Mouse (Mus musculus) bone marrow macrophage, adult 2 months (primary cell): ENCODE data around the gene Gm11032.

ENCODE experiments used
- CTCF ChIP-seq: IDR thresholded peaks from 2 replicates; pipeline ENCODE4 v1.5.1; 2012; ENCODE audit warnings: low read depth, mild to moderate bottlenecking, low read length, moderate library complexity
- POLR2A ChIP-seq: IDR thresholded peaks from 2 replicates; pipeline ENCODE4 v1.6.1; 2012; ENCODE audit warnings: mild to moderate bottlenecking, low read depth, low read length, borderline replicate concordance

GRCm38 (mm10) chr11:4629861-4630280 is 10.0 kb downstream of the Gm11032 start:
- no peak for TF ChIP-seq CTCF
- TF ChIP-seq POLR2A: no peak
